Mouse (Mus musculus) frontal cortex, postnatal 14 days (tissue): ENCODE data around the gene Ms4a18.
"Not testable (repeated sequence)": the region's sequence is repeated elsewhere in the genome, so short reads cannot be mapped to it uniquely, and the experiment has no call there.

Source experiments
- DNase-seq, 2 experiments: peaks; one replicate each; pipeline ENCODE4 v3.0.0; 2022; ENCODE audit warnings: low spot score in 2 of 2

Gene Ms4a18

GRCm38 (mm10) chr19:11017891-11018290 lies at the start of gene Ms4a18:
TSS of gene Ms4a18 (minus strand) at chr19:11018031.
- no peak for DNase-seq

DNA sequence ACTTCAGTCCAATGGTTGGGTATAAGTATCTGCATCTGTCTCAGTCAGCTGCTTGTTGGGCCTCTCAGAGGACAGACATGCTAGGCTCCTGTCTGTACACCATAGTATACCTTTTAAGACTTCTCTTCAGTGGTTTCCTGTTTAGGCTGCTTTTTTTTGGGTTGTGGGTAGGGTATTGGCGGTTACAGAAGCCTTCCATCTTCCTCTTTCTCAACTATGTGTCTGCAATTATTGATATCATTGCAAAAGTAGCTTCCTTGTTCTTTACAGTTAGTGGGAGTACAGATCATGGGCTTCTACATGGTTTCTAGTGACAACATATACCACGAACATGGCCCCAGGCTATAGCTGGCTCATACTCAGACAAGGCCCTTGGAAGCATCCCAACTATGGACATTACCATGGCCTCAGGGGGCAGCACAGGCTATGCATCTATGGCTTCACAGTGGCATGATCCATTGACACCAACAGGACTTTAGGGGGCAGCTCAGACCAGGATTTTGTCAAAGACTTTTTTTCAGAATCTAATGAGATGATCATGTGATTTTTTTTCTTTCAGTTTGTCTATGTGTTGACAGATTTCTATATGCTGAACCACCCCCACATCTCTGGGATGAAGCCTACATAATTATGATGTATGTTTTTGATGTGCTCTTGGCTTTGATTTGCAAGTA lies 47.5 kb upstream of the Ms4a18 start:
- DNase-seq, result no peak

DNA sequence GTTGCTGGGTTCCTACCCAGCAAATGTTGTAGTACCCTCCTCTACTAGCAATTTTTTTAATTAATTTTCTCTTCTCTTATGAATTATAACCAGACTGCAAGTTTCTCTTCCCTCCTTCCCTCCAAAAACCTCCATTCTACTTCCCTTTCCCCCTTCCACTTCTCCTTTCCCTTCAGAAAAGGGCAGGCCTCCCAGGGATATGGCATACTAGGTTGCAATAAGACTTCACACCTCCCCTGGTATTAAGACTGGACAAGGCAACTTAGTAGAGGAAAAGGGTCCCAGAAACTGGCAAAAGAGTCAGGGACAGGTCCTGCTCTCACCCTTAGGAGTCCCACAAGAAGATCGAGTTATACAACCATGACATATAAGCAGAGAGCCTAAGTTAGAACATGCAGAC lies 43.1 kb upstream of the Ms4a18 start:
- no peak for DNase-seq

DNA sequence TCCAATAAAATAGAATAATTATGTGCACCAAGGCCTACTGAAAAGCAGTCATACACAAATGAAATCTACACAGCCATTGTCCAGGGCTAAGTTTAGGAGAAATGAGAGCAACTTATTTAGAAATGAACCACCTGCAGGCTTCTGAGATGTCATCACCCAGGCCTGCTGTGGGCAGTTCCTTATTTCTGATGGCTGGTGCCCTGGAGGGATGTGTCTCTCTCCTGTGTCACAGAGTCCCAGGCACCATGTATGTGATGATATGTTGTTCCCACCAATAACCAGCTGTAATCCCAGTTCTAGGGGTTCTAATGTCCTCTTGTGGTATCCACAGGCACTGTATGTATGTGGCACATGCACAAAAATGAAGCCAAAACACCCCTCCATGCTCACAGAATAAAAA lies 42.1 kb upstream of the Ms4a18 start:
- DNase-seq, result no peak

DNA sequence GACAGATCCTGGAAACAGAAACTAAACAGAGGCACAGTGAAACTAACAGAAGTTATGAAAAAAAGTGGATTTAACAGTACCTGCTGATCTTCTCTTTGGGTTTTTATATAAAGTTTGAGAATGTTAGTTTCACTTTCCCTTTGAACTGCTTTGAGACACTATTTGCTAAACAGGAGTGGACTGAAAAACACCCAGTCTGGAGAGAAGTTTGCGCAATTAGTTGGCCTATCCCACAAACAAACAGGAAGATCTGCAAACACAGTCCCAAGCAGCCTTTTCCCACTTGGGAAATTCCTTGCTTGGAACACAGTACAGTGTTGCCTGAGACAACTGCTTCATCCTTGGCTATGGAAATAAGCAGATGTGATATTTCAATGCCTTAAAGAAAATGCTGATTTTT lies 37.9 kb upstream of the Ms4a18 start:
- DNase-seq, result not testable (repeated sequence)

DNA sequence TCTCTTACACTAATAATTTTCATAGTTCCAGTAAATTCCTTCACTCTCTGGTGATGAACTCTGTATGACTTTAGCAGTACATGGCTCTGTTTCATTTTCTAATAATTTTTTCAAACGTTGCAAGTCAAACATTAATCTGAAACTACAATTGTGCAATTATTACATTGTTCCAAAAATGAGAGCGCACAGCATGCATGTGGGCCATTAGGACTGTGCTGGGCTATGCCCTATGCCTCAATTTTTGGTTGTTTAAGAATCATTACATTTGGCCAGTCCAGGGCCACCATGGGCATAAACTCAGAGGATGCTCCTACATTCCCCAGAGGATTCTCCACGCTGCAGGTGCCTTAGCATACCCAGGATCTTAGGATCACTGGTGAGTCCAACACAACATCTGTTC lies 35.4 kb upstream of the Ms4a18 start:
- no peak for DNase-seq

- DNase-seq, result no peak
These were observed 35.0 kb upstream of the Ms4a18 start for GRCm38 (mm10) chr19:11052877-11053276.

- no peak for DNase-seq
These were observed 32.5 kb upstream of the Ms4a18 start for GRCm38 (mm10) chr19:11050286-11050685.

GRCm38 (mm10) chr19:11049426-11049825 lies 31.6 kb upstream of the Ms4a18 start:
- DNase-seq, result no peak

- no peak for DNase-seq
These were observed 30.7 kb upstream of the Ms4a18 start for GRCm38 (mm10) chr19:11048503-11048902.

DNA sequence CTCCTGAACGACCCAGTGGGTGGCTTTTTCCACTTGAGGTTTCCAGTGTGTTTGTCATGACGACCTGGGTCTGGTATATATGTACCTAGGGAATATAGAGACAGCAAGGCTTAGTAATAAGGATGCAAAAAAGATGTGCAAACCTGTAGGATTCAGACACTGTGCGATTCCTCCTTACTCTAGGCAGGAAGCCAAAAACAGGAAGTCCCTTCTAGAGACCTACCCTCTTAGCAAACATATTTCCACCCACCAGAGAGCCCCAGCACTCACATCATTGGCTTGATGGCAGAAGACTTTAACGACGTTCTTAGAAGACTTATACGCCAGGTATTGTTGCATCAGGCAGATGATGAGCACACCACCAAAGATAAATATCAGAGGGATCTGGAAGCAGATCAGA lies 30.2 kb upstream of the Ms4a18 start:
- no peak for DNase-seq

DNA sequence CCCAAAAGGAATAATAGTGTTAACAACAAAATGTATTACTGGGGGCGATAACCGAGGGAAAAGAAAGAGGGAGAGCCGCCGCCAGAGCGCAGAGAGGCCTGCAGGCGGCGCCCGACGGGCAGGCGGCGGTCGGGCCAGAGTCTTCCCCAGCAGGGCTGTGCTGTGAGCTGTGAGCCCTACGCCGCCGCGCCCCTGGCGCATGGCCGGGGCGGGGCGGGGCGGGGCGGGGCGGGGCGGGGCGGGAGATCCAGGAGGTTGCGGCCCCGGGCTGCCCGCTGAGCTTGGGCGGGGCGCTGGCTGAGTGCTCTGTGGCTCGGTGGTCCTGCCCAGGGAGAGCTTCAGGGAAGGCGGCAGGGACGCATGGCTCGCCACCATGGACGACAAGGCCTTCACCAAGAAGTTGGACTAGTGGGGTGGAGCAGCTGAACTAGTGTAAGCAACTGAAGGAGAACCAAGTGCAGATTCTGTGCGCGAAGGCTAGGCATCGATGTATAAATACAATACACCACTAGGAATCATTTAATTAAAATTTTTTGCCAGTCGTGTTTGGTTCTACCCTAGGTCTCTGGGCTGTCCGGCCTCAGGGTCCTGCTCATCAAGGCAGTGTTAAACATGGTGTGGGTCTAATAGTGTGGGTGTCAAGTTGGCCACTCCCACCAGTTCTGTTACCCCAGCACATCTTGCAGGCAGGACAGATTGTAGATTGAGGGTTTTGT lies 27.3 kb upstream of the Ms4a18 start:
- DNase-seq, result peak in 1 of 2 experiments; percentile 10

DNA sequence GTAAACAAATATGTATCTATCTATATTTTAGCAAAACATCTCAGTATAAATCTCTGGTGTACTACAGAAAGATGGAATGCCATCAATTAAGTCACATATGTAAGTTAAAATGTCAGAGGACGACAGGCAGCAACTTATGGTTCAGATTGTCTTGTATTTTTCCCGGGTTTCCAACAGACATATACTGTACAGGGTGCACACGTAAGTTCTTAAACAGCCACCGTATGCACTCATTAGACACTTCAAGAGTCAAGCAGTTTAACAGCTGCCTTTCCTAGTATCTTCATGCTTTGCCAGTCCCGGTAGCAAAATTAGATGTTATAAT lies 26.8 kb upstream of the Ms4a18 start:
- DNase-seq, result no peak

- DNase-seq, result no peak
These were observed 19.7 kb upstream of the Ms4a18 start for GRCm38 (mm10) chr19:11037570-11037969.

DNA sequence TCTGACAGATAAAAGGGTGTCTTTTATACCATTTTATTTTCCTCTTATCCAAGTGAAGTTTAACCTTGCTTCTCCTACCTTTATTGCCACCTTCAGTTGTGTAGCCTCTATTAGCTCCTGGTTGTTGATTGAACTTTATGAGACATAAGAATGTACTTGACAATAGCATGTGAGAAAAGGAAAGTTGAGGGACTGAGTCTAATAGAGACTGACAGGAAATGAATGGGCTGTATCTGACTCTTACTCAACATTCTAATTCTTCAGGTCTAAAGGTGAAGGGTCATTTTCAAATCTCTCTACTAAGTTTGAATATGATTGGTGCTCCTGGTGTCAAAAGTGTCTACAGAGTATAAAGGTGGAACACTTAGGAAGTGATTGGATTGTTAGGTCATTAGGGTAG lies 4.6 kb upstream of the Ms4a18 start:
- no peak for DNase-seq

DNA sequence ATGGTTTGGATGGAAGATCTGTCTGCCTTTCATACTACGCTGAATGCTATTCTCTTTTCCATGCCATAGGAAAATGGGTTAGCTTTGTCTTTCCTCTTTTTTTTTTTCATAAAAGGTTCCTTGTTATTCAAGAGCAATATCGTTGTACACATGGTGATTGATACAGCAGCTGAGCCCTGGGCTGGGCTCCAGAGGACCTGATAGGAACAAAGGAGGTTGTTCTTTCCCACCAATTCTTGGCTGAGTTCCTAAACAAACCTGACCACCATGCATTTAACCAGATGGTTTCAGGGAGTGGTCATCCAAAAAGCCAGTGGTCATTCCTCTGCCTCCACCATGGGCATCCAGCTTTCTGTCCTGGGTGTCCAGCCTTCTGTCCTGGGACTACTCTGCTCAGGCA lies 580 bp downstream of the Ms4a18 start:
- no peak for DNase-seq

GRCm38 (mm10) chr19:11015998-11016397 lies 1.8 kb downstream of the Ms4a18 start:
- DNase-seq, result no peak

DNA sequence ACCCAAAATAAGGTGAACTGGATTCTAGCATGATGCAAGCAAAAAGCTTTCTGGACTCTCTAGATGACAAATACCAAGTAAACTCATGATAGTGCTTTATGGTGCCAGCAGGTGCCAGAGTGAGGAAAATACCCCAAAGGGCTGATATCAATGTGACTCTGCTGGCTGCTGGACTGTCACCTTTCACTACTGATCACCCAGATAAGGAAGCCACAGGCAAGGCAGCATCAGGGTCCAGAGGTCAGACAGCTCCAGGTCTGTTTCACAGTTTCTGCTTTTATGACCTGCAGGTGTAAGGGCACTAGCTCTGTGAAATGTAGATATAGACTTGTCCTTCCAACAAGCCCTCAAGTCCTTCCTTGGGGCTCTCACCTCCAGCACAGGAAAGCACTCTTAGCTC lies 2.4 kb downstream of the Ms4a18 start:
- no peak for DNase-seq

DNA sequence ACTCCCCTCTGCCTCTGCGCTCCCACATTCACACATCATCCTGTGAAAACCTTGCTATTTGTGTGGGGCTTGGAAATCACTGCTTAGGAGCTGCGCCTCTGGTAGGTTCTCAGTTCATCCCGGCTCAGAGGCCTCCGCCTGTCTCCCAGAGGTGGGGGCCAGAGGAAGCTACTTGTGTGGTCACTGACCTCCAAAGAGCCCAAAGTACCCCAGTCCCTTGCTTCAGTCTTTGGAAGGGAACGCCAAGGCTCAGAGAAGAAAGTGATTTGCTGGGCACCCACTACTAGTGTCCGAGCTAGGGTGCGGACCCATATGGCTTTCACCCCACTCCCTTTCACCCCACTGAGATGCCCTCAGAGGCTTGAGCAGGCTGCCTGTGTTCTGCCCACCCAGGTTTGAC lies 24.7 kb downstream of the Ms4a18 start, which contains the start of gene Ms4a15:
TSS of gene Ms4a15 (minus strand) at position 101 of the 400 bp plus-strand sequence.
- DNase-seq, result no peak

DNA sequence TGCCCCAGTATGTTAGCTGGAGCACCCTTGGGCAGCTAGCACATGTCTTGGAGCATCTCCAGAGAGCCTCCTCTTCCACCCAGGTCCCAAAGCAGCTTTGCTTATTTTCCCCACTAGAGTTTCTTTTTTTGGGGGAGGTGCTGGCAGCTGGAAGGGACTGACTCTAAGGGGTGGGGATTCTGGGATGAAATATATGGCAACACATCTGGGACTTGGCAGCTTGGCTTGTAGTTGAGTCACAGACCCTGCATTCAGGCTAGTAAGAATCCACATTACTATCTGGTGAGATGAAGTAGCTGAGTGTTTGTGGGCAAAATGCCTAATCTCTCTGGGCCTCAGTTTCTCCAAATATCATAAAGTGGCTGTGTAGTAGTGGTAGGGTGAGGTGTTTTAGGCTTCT lies 25.9 kb downstream of the Ms4a18 start:
- no peak for DNase-seq

GRCm38 (mm10) chr19:10990751-10991150 lies 27.1 kb downstream of the Ms4a18 start:
- DNase-seq, result no peak

GRCm38 (mm10) chr19:10988563-10988962 lies 29.3 kb downstream of the Ms4a18 start:
- DNase-seq, result no peak

DNA sequence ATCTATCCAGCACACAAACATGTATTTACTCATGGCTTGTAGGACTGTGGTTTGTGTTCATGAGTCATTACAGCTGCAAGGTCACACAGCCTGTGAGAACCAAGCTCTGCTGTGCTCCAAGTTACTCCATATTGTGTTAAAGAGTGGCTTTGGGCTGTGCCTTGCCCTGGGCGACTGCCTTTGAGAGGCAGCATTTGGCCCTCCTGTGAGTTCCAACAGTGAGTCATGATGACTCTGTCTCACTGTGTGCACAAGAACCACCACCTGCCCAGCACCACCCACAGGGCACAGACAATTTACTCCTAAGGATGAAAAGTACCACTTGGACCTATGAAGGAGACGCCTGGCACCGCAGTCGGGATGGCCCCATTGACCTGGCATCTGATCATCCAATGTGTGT lies 31.9 kb downstream of the Ms4a18 start:
- DNase-seq, result no peak

- no peak for DNase-seq
These were observed 33.3 kb downstream of the Ms4a18 start for GRCm38 (mm10) chr19:10984551-10984950.
